Mouse (Mus musculus) MEL (cell line): ENCODE measurements at regions not wholly inside any gene's neighbourhood (a gene's known extent, or its start where the extent isn't known, plus 50 kb on each side); places are given as distances from the start of the nearest gene placed in this dataset.
A peak's percentile ranks its signal among the peaks of the same experiment; 100 is the strongest.

Experiments
- DNase-seq: peaks from one replicate; pipeline ENCODE4 v3.0.0; 2011; ENCODE audit warnings: low read depth, low spot score
- H3K27ac ChIP-seq: 2 replicates; pipeline ENCODE4 v1.5.1; 2012; ENCODE audit warnings: low read depth, mild to moderate bottlenecking, control low read depth, low read length, moderate library complexity; ENCODE audit not compliant: control insufficient read depth
- H3K27me3 ChIP-seq, 2 experiments: fragments of 150-350 bp in 1 of 2; sonication (generic) in 1 of 2; 2 replicates each; pipeline ENCODE4 v1.6.1; 2012; ENCODE audit warnings: low read length in 2 of 2, mild to moderate bottlenecking in 2 of 2, improper control_type of control experiment in 1 of 2, moderate library complexity in 1 of 2; ENCODE audit not compliant: insufficient read depth in 2 of 2, control insufficient read depth in 1 of 2
- H3K36me3 ChIP-seq, 2 experiments: 2 replicates each; pipeline ENCODE4 v1.6.1; 2012 to 2014; ENCODE audit warnings: low read length in 2 of 2, improper control_type of control experiment in 1 of 2, inconsistent platforms in 1 of 2, mild to moderate bottlenecking in 1 of 2; ENCODE audit not compliant: insufficient read depth in 2 of 2, control insufficient read depth in 1 of 2
- H3K4me1 ChIP-seq, 2 experiments: fragments of 150-350 bp in 1 of 2; sonication (generic) in 1 of 2; 2 replicates each; pipeline ENCODE4 v1.6.1; 2012; ENCODE audit warnings: low read length in 2 of 2, improper control_type of control experiment in 1 of 2, mild to moderate bottlenecking in 1 of 2; ENCODE audit not compliant: insufficient read depth in 2 of 2, control insufficient read depth in 1 of 2
- H3K4me3 ChIP-seq, 2 experiments: fragments of 150-350 bp in 1 of 2; sonication (generic) in 1 of 2; 2 replicates each; pipeline ENCODE4 v1.5.1; 2012; ENCODE audit warnings: low read depth in 2 of 2, low read length in 2 of 2, mild to moderate bottlenecking in 2 of 2, moderate library complexity in 2 of 2, control low read depth in 1 of 2, improper control_type of control experiment in 1 of 2; ENCODE audit not compliant: control insufficient read depth in 1 of 2, insufficient read depth in 1 of 2
- H3K79me2 ChIP-seq: 2 replicates; pipeline ENCODE4 v1.6.1; 2012; ENCODE audit warnings: mild to moderate bottlenecking, low read length, moderate library complexity; ENCODE audit not compliant: control insufficient read depth, poor library complexity, insufficient read depth
- H3K9ac ChIP-seq: 2 replicates; pipeline ENCODE4 v1.6.1; 2012; ENCODE audit warnings: low read depth, mild to moderate bottlenecking, control low read depth, low read length, moderate library complexity; ENCODE audit not compliant: control insufficient read depth, poor library complexity, severe bottlenecking
- H3K9me3 ChIP-seq: fragments of 150-350 bp; sonication (generic); replicated peaks from 2 replicates; pipeline ENCODE4 v1.6.1; 2012; ENCODE audit warnings: mild to moderate bottlenecking, low read length, improper control_type of control experiment, moderate library complexity; ENCODE audit not compliant: insufficient read depth
- BHLHE40 ChIP-seq: IDR thresholded peaks from 2 replicates; pipeline ENCODE4 v1.6.1; 2012; ENCODE audit warnings: low read depth, mild to moderate bottlenecking, inconsistent platforms, low read length, improper control_type of control experiment, borderline replicate concordance
- CHD1 ChIP-seq: IDR thresholded peaks from 2 replicates; pipeline ENCODE4 v1.6.1; 2012; ENCODE audit warnings: low read depth, mild to moderate bottlenecking, inconsistent platforms, low read length, improper control_type of control experiment
- EP300 ChIP-seq, 2 experiments: IDR thresholded peaks; 2 replicates each; pipeline ENCODE4 v1.6.1; 2011; ENCODE audit warnings: improper control_type of control experiment in 2 of 2, low read length in 2 of 2, low read depth in 1 of 2, mild to moderate bottlenecking in 1 of 2
- GATA1 ChIP-seq: IDR thresholded peaks from 2 replicates; pipeline ENCODE4 v1.6.1; 2011; ENCODE audit warnings: low read depth, low read length, improper control_type of control experiment
- HCFC1 ChIP-seq: IDR thresholded peaks from 2 replicates; pipeline ENCODE4 v1.6.1; 2012; ENCODE audit warnings: low read depth, mild to moderate bottlenecking, inconsistent platforms, low read length, improper control_type of control experiment, moderate library complexity
- JUND ChIP-seq: IDR thresholded peaks from 2 replicates; pipeline ENCODE4 v1.6.1; 2011; ENCODE audit warnings: low read depth, mild to moderate bottlenecking, improper control_type of control experiment, low read length
- MAX ChIP-seq: IDR thresholded peaks from 2 replicates; pipeline ENCODE4 v1.6.1; 2011; ENCODE audit warnings: low read length, improper control_type of control experiment
- MEF2A ChIP-seq: IDR thresholded peaks from 2 replicates; pipeline ENCODE4 v1.6.1; 2014; ENCODE audit warnings: low read depth, mild to moderate bottlenecking, inconsistent platforms, low read length, improper control_type of control experiment; ENCODE audit not compliant: poor library complexity, insufficient replicate concordance, severe bottlenecking; ENCODE audit errors: extremely low read depth
- MYC ChIP-seq: IDR thresholded peaks from 2 replicates; pipeline ENCODE4 v1.6.1; 2011; ENCODE audit warnings: low read depth, mild to moderate bottlenecking, low read length, improper control_type of control experiment, moderate library complexity
- NRF1 ChIP-seq: IDR thresholded peaks from 2 replicates; pipeline ENCODE4 v1.6.1; 2014; ENCODE audit warnings: low read depth, mild to moderate bottlenecking, inconsistent platforms, low read length, improper control_type of control experiment, moderate library complexity; ENCODE audit not compliant: poor library complexity, insufficient read depth, severe bottlenecking
- POLR2A ChIP-seq, 2 experiments: IDR thresholded peaks; 2 replicates each; pipeline ENCODE4 v1.6.1; 2011 to 2012; ENCODE audit warnings: low read length in 2 of 2, mild to moderate bottlenecking in 2 of 2, control low read depth in 1 of 2, improper control_type of control experiment in 1 of 2, low read depth in 1 of 2, moderate library complexity in 1 of 2; ENCODE audit not compliant: control insufficient read depth in 1 of 2, insufficient read depth in 1 of 2, poor library complexity in 1 of 2
- POLR2AphosphoS2 ChIP-seq: IDR thresholded peaks from 2 replicates; pipeline ENCODE4 v1.6.1; 2011; ENCODE audit warnings: low read length, improper control_type of control experiment
- POLR2AphosphoS5 ChIP-seq: IDR thresholded peaks from 2 replicates; pipeline ENCODE4 v1.6.1; 2012; ENCODE audit warnings: low read depth, borderline replicate concordance, mild to moderate bottlenecking, inconsistent platforms, low read length, moderate library complexity, mixed read lengths
- RAD21 ChIP-seq: IDR thresholded peaks from 2 replicates; pipeline ENCODE4 v1.6.1; 2011; ENCODE audit warnings: mild to moderate bottlenecking, low read depth, low read length, improper control_type of control experiment
- SIN3A ChIP-seq: IDR thresholded peaks from 2 replicates; pipeline ENCODE4 v1.6.1; 2012; ENCODE audit warnings: low read length, improper control_type of control experiment, inconsistent platforms
- SMC3 ChIP-seq: IDR thresholded peaks from 2 replicates; pipeline ENCODE4 v1.6.1; 2011; ENCODE audit warnings: low read depth, low read length, improper control_type of control experiment
- TBP ChIP-seq: IDR thresholded peaks from 2 replicates; pipeline ENCODE4 v1.8.0; 2011; ENCODE audit warnings: low read depth, low read length, improper control_type of control experiment
- TCF12 ChIP-seq: IDR thresholded peaks from 2 replicates; pipeline ENCODE4 v1.6.1; 2014; ENCODE audit warnings: low read depth, mild to moderate bottlenecking, inconsistent platforms, low read length, improper control_type of control experiment, moderate library complexity
- UBTF ChIP-seq: IDR thresholded peaks from 2 replicates; pipeline ENCODE4 v1.6.1; 2012; ENCODE audit warnings: low read depth, mild to moderate bottlenecking, inconsistent platforms, low read length, improper control_type of control experiment, moderate library complexity, borderline replicate concordance; ENCODE audit not compliant: insufficient read depth
- USF1 ChIP-seq: IDR thresholded peaks from 2 replicates; pipeline ENCODE4 v1.6.1; 2014; ENCODE audit warnings: low read depth, mild to moderate bottlenecking, inconsistent platforms, low read length, improper control_type of control experiment, moderate library complexity
- ZC3H11A ChIP-seq: IDR thresholded peaks from 2 replicates; pipeline ENCODE4 v1.6.1; 2012; ENCODE audit warnings: low read depth, mild to moderate bottlenecking, inconsistent platforms, low read length, improper control_type of control experiment
- ZKSCAN1 ChIP-seq: IDR thresholded peaks from 2 replicates; pipeline ENCODE4 v1.6.1; 2012; ENCODE audit warnings: low read depth, mild to moderate bottlenecking, inconsistent platforms, low read length, improper control_type of control experiment, moderate library complexity
- ZNF384 ChIP-seq: IDR thresholded peaks from 2 replicates; pipeline ENCODE4 v1.6.1; 2012; ENCODE audit warnings: low read depth, mild to moderate bottlenecking, inconsistent platforms, low read length, improper control_type of control experiment

DNA sequence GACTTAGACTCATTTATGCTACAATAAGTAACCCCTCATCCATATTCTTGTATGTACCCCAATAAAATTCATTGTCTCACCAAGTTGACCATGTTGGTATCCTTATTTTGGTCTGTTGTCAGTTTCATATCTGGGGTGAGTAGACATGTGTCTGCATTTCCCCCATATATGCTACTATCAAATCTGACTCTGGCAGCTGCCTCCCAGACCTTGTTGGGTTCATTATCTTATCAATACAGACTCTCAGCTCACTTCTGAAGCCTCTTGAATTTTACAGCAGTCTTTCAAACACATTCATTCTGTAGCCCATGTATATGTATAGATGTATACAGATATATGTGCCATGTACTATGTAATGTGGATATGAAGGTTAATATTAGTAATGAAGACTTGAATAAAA, 67.4 kb upstream of the Adgra3 start (continued):
- TF ChIP-seq JUND (no peak), ZNF384 (no peak), EP300 (IDR thresholded peaks at IDR 0.05; ENCODE audit: low read depth in 1 of 2, low read length in 2 of 2) (peak; percentile 95 to 96), CHD1 (no peak), GATA1 (peak; percentile 96), TBP (no peak), POLR2A (IDR thresholded peaks at IDR 0.05; ENCODE audit: control insufficient read depth in 1 of 2, insufficient read depth in 1 of 2, low read depth in 1 of 2, low read length in 2 of 2, poor library complexity in 1 of 2) (no peak), MAX (no peak), RAD21 (no peak), MYC (no peak), HCFC1 (no peak), MEF2A (no peak), NRF1 (no peak), UBTF (no peak), SMC3 (no peak), SIN3A (peak; percentile 62), BHLHE40 (peak; percentile 52; the same call in 1 of the 2 replicates), ZC3H11A (no peak), POLR2AphosphoS5 (no peak), POLR2AphosphoS2 (no peak), TCF12 (peak; percentile 98), ZKSCAN1 (no peak), USF1 (no peak)

DNA sequence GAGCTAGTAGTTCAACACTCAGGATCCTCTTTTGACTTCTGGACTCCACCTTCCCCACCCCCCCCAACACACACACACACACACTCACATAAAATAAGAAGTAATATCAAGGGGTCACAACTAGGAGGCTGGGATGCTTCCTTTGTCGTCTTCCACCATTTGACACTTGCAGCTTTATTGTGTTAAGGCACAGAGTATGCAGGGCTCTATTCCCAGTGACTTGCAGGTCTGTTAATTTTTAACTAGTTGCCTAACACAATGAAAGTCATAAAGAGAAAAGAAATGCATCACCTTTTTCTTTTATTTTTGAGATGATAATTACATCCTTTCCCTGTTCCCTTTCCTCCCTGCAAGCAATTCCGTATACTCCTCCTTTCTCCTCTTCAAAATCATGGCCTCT, 66.9 kb upstream of the Adgra3 start:
- Histone ChIP-seq H3K79me2 (no peaks in the 10 kb centered on the region), H3K9ac (no peak overlapping the region), H3K4me3 (no peak overlapping the region), H3K4me1 (peaks cover 3 to 17% of the 10 kb centered on the region in 2 experiments; a peak in 3 of 4 replicates), H3K9me3 (no peaks in the 10 kb centered on the region), H3K27me3 (no peaks in the 10 kb centered on the region), H3K36me3 (peaks cover 0 to 25% of the 10 kb centered on the region in 2 experiments; a peak in 2 of 4 replicates), H3K27ac (no peak overlapping the region)
- no peak for TF ChIP-seq MYC
- no peak for TF ChIP-seq GATA1
- DNase-seq, result no peak
